Comparison of ENCODE assay signal across 23 mouse cellular contexts in the genomic region with DNA sequence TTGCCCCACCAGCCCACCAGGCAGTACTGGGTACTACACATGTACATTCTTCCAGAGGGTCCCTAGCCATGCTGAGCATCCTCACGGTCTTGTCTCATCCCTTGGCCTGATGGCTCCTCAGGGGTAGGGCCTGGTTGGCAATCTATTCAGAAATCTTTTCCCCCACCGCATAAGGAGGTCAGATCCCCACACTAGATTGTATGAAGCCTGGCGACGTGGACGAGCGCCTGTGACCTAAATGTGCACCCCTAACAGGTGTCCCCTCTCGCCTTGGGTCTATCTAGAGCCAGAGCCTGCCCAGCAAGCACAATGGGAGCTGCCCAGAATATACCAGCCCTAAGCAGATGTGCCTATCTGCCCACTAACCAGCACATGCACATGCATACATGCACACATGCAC.
DNase-seq lines count a peak whose midpoint lies in the region; ATAC-seq and TF ChIP-seq lines count a peak whose summit lies in the region.
"Had no signal": no experiment of that assay in that cellular context is flagged by ENCODE, and none has a peak within 500 bp of the region (broad histone marks: within the 10 kb centered on the region; RNA-seq: fewer than 3 reads in every experiment).

No protein-coding gene starts in this region.

- no peak for TF ChIP-seq CTCF in intestine, postnatal 0 days (IDR thresholded peaks at IDR 0.05; ENCODE audit: low read depth)

- H3K27ac ChIP-seq in intestine, embryonic 14.5 days (ENCODE audit: low read depth): no peak overlapping the region
- H3K27ac ChIP-seq in intestine, postnatal 0 days (ENCODE audit: low read depth, low read length): no peak overlapping the region
- peak overlapping the region; percentile 53; the same call in 1 of the 2 replicates for H3K27ac ChIP-seq in lung, embryonic 15.5 days
- H3K27ac ChIP-seq in limb, embryonic 10.5 days: 0 out of 2 replicates have a peak overlapping the region, but pooled peaks have one; percentile 25
- H3K27ac ChIP-seq: embryonic facial prominence, embryonic 13.5 days; embryonic facial prominence, embryonic 15.5 days; forebrain, embryonic 10.5 days; forebrain, embryonic 12.5 days had no signal

- H3K9me3 ChIP-seq in intestine, embryonic 14.5 days (ENCODE audit: control insufficient read depth, low read length): no peaks in the 10 kb centered on the region
- H3K9me3 ChIP-seq in intestine, postnatal 0 days (ENCODE audit: control insufficient read depth): no peaks in the 10 kb centered on the region
- no peaks in the 10 kb centered on the region for H3K9me3 ChIP-seq in lung, embryonic 15.5 days
- H3K9me3 ChIP-seq in limb, embryonic 10.5 days (replicated peaks): no peaks in the 10 kb centered on the region
- H3K9me3 ChIP-seq: embryonic facial prominence, embryonic 13.5 days; embryonic facial prominence, embryonic 15.5 days; forebrain, embryonic 10.5 days; forebrain, embryonic 12.5 days had no signal

- H3K36me3 ChIP-seq in intestine, embryonic 14.5 days (ENCODE audit: control insufficient read depth, insufficient read depth, low read length): no peaks in the 10 kb centered on the region
- no peaks in the 10 kb centered on the region for H3K36me3 ChIP-seq in intestine, postnatal 0 days (ENCODE audit: control insufficient read depth, insufficient read depth)
- no peaks in the 10 kb centered on the region for H3K36me3 ChIP-seq in lung, embryonic 15.5 days
- H3K36me3 ChIP-seq in limb, embryonic 10.5 days: no peaks in the 10 kb centered on the region
- H3K36me3 ChIP-seq: embryonic facial prominence, embryonic 13.5 days; embryonic facial prominence, embryonic 15.5 days; forebrain, embryonic 10.5 days; forebrain, embryonic 12.5 days had no signal

- H3K27me3 ChIP-seq in intestine, embryonic 14.5 days (replicated peaks; ENCODE audit: control insufficient read depth, insufficient read depth, low read length): no peaks in the 10 kb centered on the region
- no peaks in the 10 kb centered on the region for H3K27me3 ChIP-seq in intestine, postnatal 0 days (replicated peaks; ENCODE audit: control insufficient read depth, insufficient read depth, low read length)
- no peaks in the 10 kb centered on the region for H3K27me3 ChIP-seq in lung, embryonic 15.5 days
- no peaks in the 10 kb centered on the region for H3K27me3 ChIP-seq in limb, embryonic 10.5 days (ENCODE audit: low read depth, poor library complexity, severe bottlenecking)
- H3K27me3 ChIP-seq: forebrain, embryonic 12.5 days had no signal

- H3K4me3 ChIP-seq in intestine, embryonic 14.5 days (ENCODE audit: low read depth, low read length): no peak overlapping the region
- no peak overlapping the region for H3K4me3 ChIP-seq in intestine, postnatal 0 days (ENCODE audit: low read depth, low read length)
- no peak overlapping the region for H3K4me3 ChIP-seq in lung, embryonic 15.5 days
- no peak overlapping the region for H3K4me3 ChIP-seq in limb, embryonic 10.5 days
- H3K4me3 ChIP-seq: embryonic facial prominence, embryonic 13.5 days; embryonic facial prominence, embryonic 15.5 days; erythroblast, embryonic 14.5 days; forebrain, embryonic 10.5 days; forebrain, embryonic 12.5 days had no signal

- H3K4me1 ChIP-seq in intestine, embryonic 14.5 days (replicated peaks; ENCODE audit: control insufficient read depth, insufficient read depth, low read length): peaks cover 9% of the 10 kb centered on the region; the same call in 1 of the 2 replicates
- H3K4me1 ChIP-seq in intestine, postnatal 0 days (replicated peaks; ENCODE audit: control insufficient read depth, insufficient read depth, low read length): no peaks in the 10 kb centered on the region
- H3K4me1 ChIP-seq in lung, embryonic 15.5 days: 0 out of 2 replicates have a peak, but pooled peaks cover 13% of the 10 kb centered on the region
- peaks cover 52% of the 10 kb centered on the region for H3K4me1 ChIP-seq in limb, embryonic 10.5 days

- ATAC-seq in intestine, embryonic 14.5 days (replicated peaks; ENCODE audit: low FRiP score, low TSS enrichment, low read depth): no peak
- ATAC-seq in intestine, postnatal 0 days: no peak
- no peak for ATAC-seq in lung, embryonic 15.5 days (ENCODE audit: borderline replicate concordance, extremely low read depth, low FRiP score, low TSS enrichment)
- ATAC-seq: forebrain, embryonic 14.5 days; forebrain, postnatal 0 days had no signal

- peak; percentile 47 for DNase-seq in intestine, embryonic 14.5 days (ENCODE audit: low spot score)
- DNase-seq in lung, postnatal 25 days (ENCODE audit: low spot score): no peak
- peak; percentile 30 for DNase-seq in testis, postnatal 10 days (ENCODE audit: low spot score)
- no peak for DNase-seq in testis, postnatal 14 days (ENCODE audit: low spot score)
- DNase-seq in limb, embryonic 10.5 days (ENCODE audit: low spot score): no peak
- no peak for DNase-seq in cerebellum, adult 11-12 months
- DNase-seq: adrenal gland, adult 2 months; adrenal gland, postnatal 10 days; adrenal gland, postnatal 25 days; cerebellum, adult 11 months; cerebellum, adult 2 months; cerebellum, adult 9-10 months; cerebellum, postnatal 10 days; cerebellum, postnatal 25 days; forebrain, postnatal 0 days had no signal

- H3K4me2 ChIP-seq in intestine, embryonic 14.5 days (ENCODE audit: low read length): no peak overlapping the region
- no peak overlapping the region for H3K4me2 ChIP-seq in intestine, postnatal 0 days (replicated peaks; ENCODE audit: low read depth)
- H3K4me2 ChIP-seq in lung, embryonic 15.5 days: no peak overlapping the region
- H3K4me2 ChIP-seq: embryonic facial prominence, embryonic 13.5 days; embryonic facial prominence, embryonic 15.5 days; forebrain, embryonic 12.5 days had no signal

- no peak overlapping the region for H3K9ac ChIP-seq in intestine, embryonic 14.5 days (ENCODE audit: low read length)
- H3K9ac ChIP-seq in intestine, postnatal 0 days (ENCODE audit: low read depth, low read length): no peak overlapping the region
- H3K9ac ChIP-seq in lung, embryonic 15.5 days: no peak overlapping the region
- H3K9ac ChIP-seq: embryonic facial prominence, embryonic 13.5 days; embryonic facial prominence, embryonic 15.5 days; forebrain, embryonic 12.5 days; forebrain, postnatal 0 days had no signal

- 85% methylated on average over 7 of the region's 7 CpGs for WGBS in intestine, embryonic 14.5 days
- 87% methylated on average over 7 of the region's 7 CpGs for WGBS in intestine, postnatal 0 days
- 82% methylated on average over 7 of the region's 7 CpGs for WGBS in lung, embryonic 15.5 days
- 95% methylated on average over 7 of the region's 7 CpGs for WGBS in limb, embryonic 10.5 days

Comparison
In these comparisons a context has a peak if more than half of its experiments do, and no peak if none do; other contexts are left out.
1. DNase-seq: peak in intestine, embryonic 14.5 days (single experiment) and testis, postnatal 10 days (single experiment); none in lung, postnatal 25 days (single experiment), testis, postnatal 14 days (single experiment), limb, embryonic 10.5 days (single experiment) and cerebellum, adult 11-12 months (single experiment).
2. H3K27ac ChIP-seq: peak in lung, embryonic 15.5 days (single experiment) and limb, embryonic 10.5 days (single experiment); none in intestine, embryonic 14.5 days (single experiment) and intestine, postnatal 0 days (single experiment).